Mouse (Mus musculus) neural tube, embryonic 10.5 days (tissue): ENCODE measurements at regions not wholly inside any gene's neighbourhood (a gene's known extent, or its start where the extent isn't known, plus 50 kb on each side); places are given as distances from the start of the nearest gene placed in this dataset.

Source experiments
- DNase-seq: peaks from one replicate; pipeline ENCODE4 v3.0.0-alpha.2; 2017; ENCODE audit warnings: low spot score; ENCODE audit errors: extremely low spot score

DNA sequence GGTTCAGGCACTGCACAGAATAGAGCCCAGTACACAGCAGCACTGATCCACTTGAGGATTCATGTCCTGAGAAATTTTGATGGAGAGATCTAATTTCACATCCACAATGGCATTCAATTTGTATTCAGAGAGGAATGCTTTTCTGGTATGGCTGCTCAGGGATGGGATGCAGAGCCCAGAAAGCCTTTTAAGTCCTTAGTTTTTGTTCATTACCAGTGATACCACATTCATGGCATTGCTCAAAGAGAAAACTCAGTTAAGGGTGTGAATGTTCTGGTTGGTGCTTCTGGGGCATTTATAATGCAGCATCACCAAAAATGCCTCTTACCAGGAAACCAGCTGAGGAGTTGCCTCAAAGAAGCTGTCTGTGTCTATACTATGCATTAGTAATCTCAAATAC is 151.5 kb upstream of the Mmadhc start:
- DNase-seq = no peak

GRCm38 (mm10) chr2:50445963-50446485 is 149.4 kb upstream of the Mmadhc start:
- DNase-seq = no peak

DNA sequence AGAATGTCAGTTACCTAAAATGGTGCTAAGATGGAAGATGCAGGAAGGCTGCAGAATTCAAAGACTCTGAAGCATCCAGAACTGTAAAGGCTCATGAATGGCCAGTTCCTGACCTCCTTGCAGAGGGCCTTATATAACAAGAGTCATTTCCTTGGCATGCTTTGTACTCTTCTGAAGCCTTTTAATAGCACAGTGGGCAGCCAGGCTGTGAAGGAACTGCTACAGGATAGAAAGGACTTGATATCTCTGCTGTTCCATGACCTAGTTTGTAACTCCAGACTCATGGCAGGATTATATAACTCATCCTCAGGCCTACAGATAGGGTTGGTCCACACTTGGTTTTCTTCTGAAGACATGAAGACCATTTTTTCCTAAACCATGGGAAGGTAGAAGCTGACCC is 143.7 kb upstream of the Mmadhc start:
- DNase-seq = no peak

DNA sequence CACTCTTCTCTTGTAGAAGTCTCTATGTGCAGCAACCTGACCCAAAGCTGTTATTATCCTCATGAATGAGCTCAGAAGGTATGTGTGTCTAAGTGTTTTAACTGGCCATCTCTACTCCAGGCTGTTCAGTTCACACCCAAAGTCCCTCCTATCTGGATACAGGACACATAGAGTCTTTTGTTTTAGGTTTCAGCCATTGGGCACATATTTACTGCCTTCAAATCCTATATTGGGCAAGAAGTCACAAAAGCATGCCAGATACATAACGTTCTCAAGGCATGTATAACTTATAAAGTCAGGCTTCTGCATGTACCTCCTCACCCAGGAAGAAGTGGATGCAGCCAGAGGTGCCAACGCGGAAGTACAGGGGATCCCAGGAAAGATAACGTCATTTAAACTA is 136.6 kb upstream of the Mmadhc start:
- DNase-seq = no peak

GRCm38 (mm10) chr2:50425151-50425550 is 128.6 kb upstream of the Mmadhc start:
- DNase-seq = no peak

- DNase-seq = no peak
These were observed 123.0 kb upstream of the Mmadhc start for GRCm38 (mm10) chr2:50419648-50420047.

DNA sequence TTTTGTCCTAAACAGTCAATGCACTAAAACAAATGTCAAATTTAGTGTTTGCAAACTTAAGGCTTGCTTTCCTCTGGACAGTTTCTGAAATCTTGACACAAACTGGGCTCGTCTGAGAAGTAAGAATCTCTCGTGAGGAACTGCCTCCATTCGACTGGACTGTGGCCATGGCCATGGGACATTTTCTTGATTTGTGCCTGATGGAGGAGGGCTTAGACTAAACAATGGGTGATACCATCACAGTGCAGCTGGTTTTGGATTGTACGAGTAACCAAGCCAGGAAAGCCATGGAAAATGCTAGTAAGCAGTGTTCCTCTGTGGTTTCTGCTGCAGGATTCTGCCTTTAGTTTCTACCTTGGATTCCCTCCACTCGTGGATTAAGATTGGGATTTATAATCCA is 121.0 kb upstream of the Mmadhc start:
- DNase-seq = no peak

- DNase-seq = no peak
These were observed 120.5 kb upstream of the Mmadhc start for GRCm38 (mm10) chr2:50417135-50417534.

DNA sequence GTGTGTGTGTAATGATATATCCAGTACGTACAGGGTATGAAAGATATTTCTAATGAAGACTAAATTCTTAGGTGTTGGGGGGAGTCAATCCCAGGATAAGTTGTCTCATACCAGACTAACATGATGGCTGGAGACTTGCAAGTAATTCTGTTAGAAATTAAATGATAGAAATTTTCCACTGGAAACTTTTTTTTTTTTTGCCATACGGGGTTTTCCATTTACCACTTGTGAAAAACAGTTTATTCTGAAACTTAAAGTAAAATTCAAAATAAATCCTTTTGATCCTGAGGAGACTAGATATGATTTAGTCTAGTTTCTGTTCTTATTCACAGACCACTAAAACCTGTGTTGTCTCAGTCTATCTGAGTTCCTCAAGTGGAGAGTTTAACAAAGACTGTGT is 119.5 kb upstream of the Mmadhc start:
- no peak for DNase-seq

GRCm38 (mm10) chr2:50405932-50406331 is 109.3 kb upstream of the Mmadhc start:
- no peak for DNase-seq

DNA sequence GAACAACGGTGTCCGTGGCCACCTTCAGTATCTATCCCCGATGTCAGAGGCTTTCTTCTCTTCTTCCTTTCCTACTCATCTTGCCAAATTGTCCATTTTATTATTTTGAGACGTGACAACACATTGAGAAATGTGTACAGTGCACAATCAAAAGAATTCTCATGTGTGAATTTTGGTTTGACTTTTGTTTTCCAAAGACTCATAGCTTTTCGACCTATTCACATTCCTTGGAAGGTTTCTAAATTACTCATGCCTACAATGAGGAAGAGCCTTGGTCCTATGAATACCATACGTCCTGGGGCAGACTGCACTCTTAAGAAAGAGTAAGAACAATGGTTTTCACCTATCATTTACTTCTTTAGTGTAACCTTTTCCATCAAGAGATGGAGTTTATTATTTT is 106.5 kb upstream of the Mmadhc start:
- DNase-seq = no peak

GRCm38 (mm10) chr2:50398576-50398975 is 102.0 kb upstream of the Mmadhc start:
- DNase-seq = no peak

GRCm38 (mm10) chr2:50377609-50378413 is 81.2 kb upstream of the Mmadhc start:
- no peak for DNase-seq

- DNase-seq = no peak
These were observed 77.0 kb upstream of the Mmadhc start for GRCm38 (mm10) chr2:50373626-50374025.

- DNase-seq = no peak
These were observed 76.4 kb upstream of the Mmadhc start for GRCm38 (mm10) chr2:50373006-50373405.

DNA sequence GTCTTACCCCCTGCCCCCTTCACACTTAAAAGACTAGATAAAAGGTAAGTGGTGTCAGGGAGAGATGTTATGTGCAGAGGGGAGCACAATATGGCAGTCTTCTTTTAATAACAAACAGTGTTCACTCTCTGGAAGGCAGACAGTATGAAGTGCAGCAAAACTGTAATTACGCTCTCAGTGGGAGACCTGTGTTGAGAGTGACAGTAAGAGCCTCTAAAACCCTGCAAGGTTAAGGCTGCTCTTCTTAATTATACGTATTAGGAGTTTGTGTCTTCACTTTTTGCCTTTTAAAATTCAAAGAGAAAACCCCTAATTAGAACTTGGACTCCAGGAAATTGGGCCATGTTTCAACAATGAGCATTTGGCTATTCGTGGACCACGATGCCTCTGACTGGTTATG is 72.2 kb upstream of the Mmadhc start:
- DNase-seq = no peak

DNA sequence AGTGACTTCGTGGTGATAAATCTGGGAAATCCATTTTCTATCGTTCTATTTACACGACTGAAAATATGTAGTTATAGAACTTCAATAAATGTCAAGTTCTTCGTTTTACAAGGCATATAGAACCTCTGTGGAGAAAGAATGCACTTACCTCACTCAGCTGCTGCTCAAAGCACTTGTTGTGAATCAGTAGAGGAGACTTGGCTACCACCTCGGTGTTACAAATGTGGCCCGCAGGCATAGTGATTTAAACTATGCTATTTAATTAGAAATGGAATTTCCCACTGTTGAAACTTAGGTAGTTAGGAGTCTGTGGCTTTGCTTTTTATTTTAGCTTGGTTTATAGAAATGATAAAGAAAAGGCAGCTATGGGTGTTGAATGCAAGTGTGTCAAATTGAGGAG is 71.8 kb upstream of the Mmadhc start:
- no peak for DNase-seq

DNA sequence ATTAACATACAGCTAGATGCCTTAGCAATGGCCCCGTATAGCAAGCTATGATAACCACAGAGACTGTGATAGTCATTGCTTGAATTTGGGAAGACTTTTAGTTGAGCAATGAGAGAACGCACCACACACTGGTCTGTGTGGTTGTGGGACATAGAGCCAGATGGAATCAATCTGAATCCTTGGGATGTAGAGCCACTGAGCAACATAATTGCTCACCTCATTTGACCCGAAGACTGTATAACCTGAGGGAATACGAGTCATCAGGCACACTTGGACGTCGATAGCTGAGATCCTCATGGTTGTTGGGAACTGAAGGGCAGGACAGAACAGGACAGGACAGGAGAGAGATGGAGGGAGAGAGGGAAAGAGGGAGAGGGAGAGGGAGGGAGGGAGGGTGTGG is 68.6 kb upstream of the Mmadhc start:
- no peak for DNase-seq

DNA sequence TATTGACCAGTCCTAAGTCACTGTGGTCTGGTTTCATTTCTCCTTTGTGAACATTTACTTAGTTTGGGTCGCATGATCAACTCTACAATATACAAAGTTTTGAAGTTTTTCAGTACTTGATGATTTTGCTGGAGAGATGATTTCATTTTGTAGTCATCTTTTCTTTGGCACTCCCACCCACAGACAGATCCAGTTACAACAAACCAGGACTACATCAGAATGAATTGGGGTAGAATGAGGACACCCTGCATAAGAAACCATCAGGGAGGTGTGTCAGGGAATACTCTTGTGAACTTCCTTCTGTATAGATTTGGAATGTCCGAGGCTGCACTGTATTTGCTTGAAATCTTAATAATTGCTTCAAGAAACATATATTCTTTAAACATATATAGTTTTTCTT is 59.5 kb upstream of the Mmadhc start:
- DNase-seq = no peak

DNA sequence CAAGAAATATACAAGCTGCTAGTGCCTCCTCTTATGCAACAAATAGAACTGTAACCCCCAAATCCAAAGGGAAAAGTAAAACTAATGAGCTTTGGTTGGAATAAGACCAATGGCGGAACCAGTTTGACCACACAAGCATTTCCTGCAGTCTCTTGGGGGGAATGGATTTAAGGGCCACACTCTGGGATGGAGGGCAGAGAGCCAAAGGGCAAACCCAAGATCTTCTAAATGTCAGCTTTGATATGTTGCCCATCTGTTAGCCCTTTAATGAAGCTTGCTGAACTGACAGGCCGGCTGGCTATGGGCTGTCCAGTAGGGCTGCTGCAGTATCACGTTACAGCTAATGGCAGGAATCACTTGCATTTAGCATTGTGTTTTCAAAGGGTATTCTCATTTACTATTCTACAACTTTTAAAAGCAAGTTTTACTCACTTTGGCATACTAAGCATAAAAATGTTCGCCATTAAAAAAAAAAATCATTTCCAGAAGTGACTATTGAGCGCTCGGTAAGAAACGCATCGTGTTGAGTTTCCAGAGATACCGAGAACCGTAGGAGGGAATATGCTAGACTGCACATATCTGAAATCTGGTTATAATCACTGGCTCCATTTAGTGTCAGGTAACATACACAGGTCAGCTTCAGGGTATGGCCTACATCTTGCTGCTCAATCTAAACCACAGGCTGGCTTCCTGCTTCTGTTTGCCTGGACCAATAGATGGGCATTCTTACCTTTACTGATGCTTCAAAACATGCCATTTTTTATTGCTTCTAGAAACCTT is 51.1 kb upstream of the Mmadhc start:
- peak; percentile 52 for DNase-seq
